Mouse (Mus musculus): ENCODE measurements around the gene Hfm1. TPM values are rescaled to one million over a fixed set of nuclear protein-coding genes. Genes with fewer than 3 reads are reported as not detected.

The Hfm1 gene
- polyA plus RNA-seq, 1 experiment from 2014 or later: 0.08 TPM

GRCm38 (mm10) chr5:106963584-106964512, 37.7 kb upstream of the Hfm1 start, which contains the start of gene Cdc7:
Gene Cdc7, plus strand, starts transcription at chr5:106964322.
- H3K4me3 ChIP-seq (ENCODE audit: low read depth, low read length): peak within 1 kb of the TSS; percentile 82
- peak within 1 kb of the TSS; percentile 46 for H3K9ac ChIP-seq (replicated peaks; ENCODE audit: low read depth)
- no peaks in the 10 kb centered on the region for H3K36me3 ChIP-seq (ENCODE audit: insufficient read depth, low read length)
- H3K9me3 ChIP-seq (ENCODE audit: low read length): no peaks in the 10 kb centered on the region
- 5% methylated on average over 49 of the region's 54 CpGs for WGBS
- H3K4me1 ChIP-seq (ENCODE audit: insufficient read depth, low read depth, low read length): no peaks in the 10 kb centered on the region
- no peak for TF ChIP-seq EP300 (IDR thresholded peaks at IDR 0.05)
- H3K27ac ChIP-seq (ENCODE audit: low read length): no peak within 1 kb of the TSS
- ATAC-seq (peak; percentile 90), DNase-seq (ENCODE audit: low spot score) (peak; percentile 92)
- H3K27me3 ChIP-seq (replicated peaks; ENCODE audit: insufficient read depth, low read length): no peaks in the 10 kb centered on the region
- H3K4me2 ChIP-seq (replicated peaks; ENCODE audit: low read depth, low read length): peak within 1 kb of the TSS; percentile 98

GRCm38 (mm10) chr5:106960451-106960850, 34.3 kb upstream of the Hfm1 start:
- H3K4me3 ChIP-seq (ENCODE audit: low read depth, low read length): no peak overlapping the region
- DNase-seq (ENCODE audit: low spot score) (no peak), ATAC-seq (no peak)
- H3K4me2 ChIP-seq (replicated peaks; ENCODE audit: low read depth, low read length): no peak overlapping the region
- TF ChIP-seq EP300 (IDR thresholded peaks at IDR 0.05) (no peak), CTCF (IDR thresholded peaks at IDR 0.05) (no peak)
- H3K9ac ChIP-seq (replicated peaks; ENCODE audit: low read depth): no peak overlapping the region
- no peak overlapping the region for H3K27ac ChIP-seq (ENCODE audit: low read length)
- H3K27me3 ChIP-seq (replicated peaks; ENCODE audit: insufficient read depth, low read length): no peaks in the 10 kb centered on the region
- H3K4me1 ChIP-seq (ENCODE audit: insufficient read depth, low read depth, low read length): peaks cover 3% of the 10 kb centered on the region; the same call in 1 of the 2 replicates
- WGBS: 64% methylated on average over 2 of the region's 2 CpGs
- no peaks in the 10 kb centered on the region for H3K9me3 ChIP-seq (ENCODE audit: low read length)
- no peaks in the 10 kb centered on the region for H3K36me3 ChIP-seq (ENCODE audit: insufficient read depth, low read length)

- no peak for ATAC-seq
- Histone ChIP-seq H3K9ac (replicated peaks; ENCODE audit: low read depth) (no peak overlapping the region), H3K9me3 (ENCODE audit: low read length) (no peaks in the 10 kb centered on the region), H3K4me3 (ENCODE audit: low read depth, low read length) (no peak overlapping the region), H3K36me3 (ENCODE audit: insufficient read depth, low read length) (no peaks in the 10 kb centered on the region), H3K27me3 (replicated peaks; ENCODE audit: insufficient read depth, low read length) (no peaks in the 10 kb centered on the region), H3K4me2 (replicated peaks; ENCODE audit: low read depth, low read length) (no peak overlapping the region), H3K27ac (ENCODE audit: low read length) (no peak overlapping the region), H3K4me1 (ENCODE audit: insufficient read depth, low read depth, low read length) (peaks cover 3% of the 10 kb centered on the region; the same call in 1 of the 2 replicates)
- WGBS: 44% methylated on average over 3 of the region's 3 CpGs
- DNase-seq (ENCODE audit: low spot score): peak; percentile 25
- TF ChIP-seq EP300 (IDR thresholded peaks at IDR 0.05) (no peak), CTCF (IDR thresholded peaks at IDR 0.05) (no peak)
These were observed 32.9 kb upstream of the Hfm1 start for GRCm38 (mm10) chr5:106959031-106959430.

- no peak overlapping the region for H3K4me3 ChIP-seq (ENCODE audit: low read depth, low read length)
- H3K9me3 ChIP-seq (ENCODE audit: low read length): no peaks in the 10 kb centered on the region
- no peak overlapping the region for H3K9ac ChIP-seq (replicated peaks; ENCODE audit: low read depth)
- no peak overlapping the region for H3K4me2 ChIP-seq (replicated peaks; ENCODE audit: low read depth, low read length)
- no peaks in the 10 kb centered on the region for H3K36me3 ChIP-seq (ENCODE audit: insufficient read depth, low read length)
- H3K27ac ChIP-seq (ENCODE audit: low read length): no peak overlapping the region
- TF ChIP-seq EP300 (IDR thresholded peaks at IDR 0.05) (no peak), CTCF (IDR thresholded peaks at IDR 0.05) (no peak)
- 38% methylated on average over 3 of the region's 3 CpGs for WGBS
- DNase-seq (ENCODE audit: low spot score) (peak; percentile 24), ATAC-seq (peak; percentile 68)
- no peaks in the 10 kb centered on the region for H3K27me3 ChIP-seq (replicated peaks; ENCODE audit: insufficient read depth, low read length)
- peaks cover 3% of the 10 kb centered on the region; the same call in 1 of the 2 replicates for H3K4me1 ChIP-seq (ENCODE audit: insufficient read depth, low read depth, low read length)
These were observed 30.3 kb upstream of the Hfm1 start for GRCm38 (mm10) chr5:106956467-106956866.

- no peak for DNase-seq (ENCODE audit: low spot score)
- TF ChIP-seq EP300 (IDR thresholded peaks at IDR 0.05): no peak
- TF ChIP-seq CTCF (IDR thresholded peaks at IDR 0.05): no peak
- Histone ChIP-seq H3K27me3 (replicated peaks; ENCODE audit: insufficient read depth, low read length) (no peaks in the 10 kb centered on the region), H3K36me3 (ENCODE audit: insufficient read depth, low read length) (no peaks in the 10 kb centered on the region), H3K4me2 (replicated peaks; ENCODE audit: low read depth, low read length) (no peak overlapping the region), H3K27ac (ENCODE audit: low read length) (no peak overlapping the region), H3K4me3 (ENCODE audit: low read depth, low read length) (no peak overlapping the region), H3K4me1 (ENCODE audit: insufficient read depth, low read depth, low read length) (no peaks in the 10 kb centered on the region), H3K9ac (replicated peaks; ENCODE audit: low read depth) (no peak overlapping the region), H3K9me3 (ENCODE audit: low read length) (no peaks in the 10 kb centered on the region)
- no peak for ATAC-seq
- WGBS: 78% methylated on average over 6 of the region's 6 CpGs
These were observed 22.6 kb upstream of the Hfm1 start for GRCm38 (mm10) chr5:106948683-106949082.

GRCm38 (mm10) chr5:106946342-106946741, 20.2 kb upstream of the Hfm1 start:
- no peak overlapping the region for H3K4me3 ChIP-seq (ENCODE audit: low read depth, low read length)
- DNase-seq (ENCODE audit: low spot score) (no peak), ATAC-seq (no peak)
- WGBS: 71% methylated on average over 4 of the region's 4 CpGs
- no peaks in the 10 kb centered on the region for H3K4me1 ChIP-seq (ENCODE audit: insufficient read depth, low read depth, low read length)
- H3K9me3 ChIP-seq (ENCODE audit: low read length): no peaks in the 10 kb centered on the region
- H3K4me2 ChIP-seq (replicated peaks; ENCODE audit: low read depth, low read length): no peak overlapping the region
- no peak overlapping the region for H3K27ac ChIP-seq (ENCODE audit: low read length)
- H3K36me3 ChIP-seq (ENCODE audit: insufficient read depth, low read length): no peaks in the 10 kb centered on the region
- TF ChIP-seq CTCF (IDR thresholded peaks at IDR 0.05) (no peak), EP300 (IDR thresholded peaks at IDR 0.05) (no peak)
- H3K9ac ChIP-seq (replicated peaks; ENCODE audit: low read depth): no peak overlapping the region
- H3K27me3 ChIP-seq (replicated peaks; ENCODE audit: insufficient read depth, low read length): no peaks in the 10 kb centered on the region

Measured in lung, postnatal 0 days (tissue).